Mouse (Mus musculus) stomach, embryonic 16.5 days (tissue): Measurements from ENCODE around the gene Ccdc92b. TPM values are rescaled to one million over a fixed set of nuclear protein-coding genes. Genes with fewer than 3 reads are reported as not detected.

Experiments
- ATAC-seq: fragments of 200-750 bp; cut with Nextera tagmentation; 2 replicates; pipeline ENCODE4 v1.8.0; 2017; ENCODE audit warnings: moderate number of reproducible peaks, moderate TSS enrichment; ENCODE audit not compliant: insufficient read depth, low FRiP score
- H3K27ac ChIP-seq: fragments of 300-500 bp; sonication (generic); 2 replicates; pipeline ENCODE4 v1.5.1; 2014; ENCODE audit warnings: low read length
- H3K27me3 ChIP-seq: fragments of 300-500 bp; sonication (generic); 2 replicates; pipeline ENCODE4 v1.6.1; 2014; ENCODE audit warnings: low read length, control low read depth, mixed read lengths; ENCODE audit not compliant: control insufficient read depth, insufficient read depth
- H3K36me3 ChIP-seq: fragments of 300-500 bp; sonication (generic); 2 replicates; pipeline ENCODE4 v1.6.1; 2014; ENCODE audit warnings: low read length; ENCODE audit not compliant: control insufficient read depth, insufficient read depth
- H3K4me1 ChIP-seq: fragments of 300-500 bp; sonication (generic); 2 replicates; pipeline ENCODE4 v1.6.1; 2014; ENCODE audit warnings: low read length, control low read depth, mixed read lengths; ENCODE audit not compliant: control insufficient read depth, insufficient read depth
- H3K4me2 ChIP-seq: fragments of 300-500 bp; sonication (generic); 2 replicates; pipeline ENCODE4 v1.6.1; 2014; ENCODE audit warnings: low read depth, low read length, mixed read lengths
- H3K4me3 ChIP-seq: fragments of 300-500 bp; sonication (generic); replicated peaks from 2 replicates; pipeline ENCODE4 v1.5.1; 2014; ENCODE audit warnings: mild to moderate bottlenecking, low read length
- H3K9ac ChIP-seq: fragments of 300-500 bp; sonication (generic); 2 replicates; pipeline ENCODE4 v1.6.1; 2014; ENCODE audit warnings: low read length
- H3K9me3 ChIP-seq: fragments of 300-500 bp; sonication (generic); replicated peaks from 2 replicates; pipeline ENCODE4 v1.6.1; 2016; ENCODE audit warnings: low read length, control low read depth; ENCODE audit not compliant: control insufficient read depth
- WGBS: fragments of 180-500 bp; shearing (Covaris S2); extraction: QIAGEN DNeasy Blood & Tissue Kit; methylation state at CpG from one replicate; pipeline ENCODE4 v1.1.7; 2014; 5-methylcytosine and 5-hydroxymethylcytosine counted together
- polyA plus RNA-seq: library from polyadenylated mRNA; unstranded; fragments of >200 nt; fragmentation: Nextera tagmentation; extraction: Ambion mirVana; gene quantifications from 2 replicates; pipeline ENCODE4 v1.2.1, GENCODE M21; 2015

Gene Ccdc92b
- polyA plus RNA-seq, 1 experiment from 2014 or later = 0.37 TPM

GRCm38 (mm10) chr11:74610068-74610467, 9.3 kb upstream of the Ccdc92b start:
- WGBS = 27% methylated on average over 5 of the region's 5 CpGs
- Histone ChIP-seq H3K4me2 (peak overlapping the region; percentile 61; the same call in 1 of the 2 replicates), H3K4me3 (no peak overlapping the region), H3K4me1 (peaks cover 7% of the 10 kb centered on the region; the same call in 1 of the 2 replicates), H3K9me3 (no peaks in the 10 kb centered on the region), H3K36me3 (no peaks in the 10 kb centered on the region), H3K27ac (no peak overlapping the region), H3K9ac (no peak overlapping the region), H3K27me3 (peaks cover 24% of the 10 kb centered on the region)
- no peak for ATAC-seq

GRCm38 (mm10) chr11:74610545-74611176, 8.7 kb upstream of the Ccdc92b start, which contains the start of gene Rap1gap2:
Gene Rap1gap2 (minus strand): TSS chr11:74610915.
- 2% methylated on average over 50 of the region's 50 CpGs for WGBS
- peaks cover 7% of the 10 kb centered on the region; the same call in 1 of the 2 replicates for H3K4me1 ChIP-seq
- no peaks in the 10 kb centered on the region for H3K36me3 ChIP-seq
- H3K9me3 ChIP-seq = no peaks in the 10 kb centered on the region
- no peak within 1 kb of the TSS for H3K27ac ChIP-seq
- no peak for ATAC-seq
- H3K4me2 ChIP-seq = peak within 1 kb of the TSS; percentile 61
- peaks cover 24% of the 10 kb centered on the region for H3K27me3 ChIP-seq
- peak within 1 kb of the TSS; percentile 38 for H3K4me3 ChIP-seq
- peak within 1 kb of the TSS; percentile 35; the same call in 1 of the 2 replicates for H3K9ac ChIP-seq

- Histone ChIP-seq H3K36me3 (no peaks in the 10 kb centered on the region), H3K4me1 (peaks cover 7% of the 10 kb centered on the region; the same call in 1 of the 2 replicates), H3K4me2 (no peak overlapping the region), H3K27me3 (peaks cover 27% of the 10 kb centered on the region), H3K27ac (no peak overlapping the region), H3K4me3 (no peak overlapping the region), H3K9me3 (no peaks in the 10 kb centered on the region), H3K9ac (no peak overlapping the region)
- ATAC-seq = no peak
- 10% methylated on average over 7 of the region's 7 CpGs for WGBS
Observed at GRCm38 (mm10) chr11:74611437-74611836, 8.0 kb upstream of the Ccdc92b start.

- H3K27me3 ChIP-seq = peaks cover 27% of the 10 kb centered on the region
- no peak overlapping the region for H3K4me3 ChIP-seq
- no peak for ATAC-seq
- no peak overlapping the region for H3K9ac ChIP-seq
- 55% methylated on average over 4 of the region's 4 CpGs for WGBS
- no peaks in the 10 kb centered on the region for H3K36me3 ChIP-seq
- peaks cover 7% of the 10 kb centered on the region; the same call in 1 of the 2 replicates for H3K4me1 ChIP-seq
- H3K27ac ChIP-seq = no peak overlapping the region
- no peak overlapping the region for H3K4me2 ChIP-seq
- no peaks in the 10 kb centered on the region for H3K9me3 ChIP-seq
Observed at GRCm38 (mm10) chr11:74613428-74613827, 6.0 kb upstream of the Ccdc92b start.

- 43% methylated on average over 5 of the region's 5 CpGs for WGBS
- H3K27me3 ChIP-seq = peaks cover 27% of the 10 kb centered on the region
- peaks cover 4% of the 10 kb centered on the region; the same call in 1 of the 2 replicates for H3K4me1 ChIP-seq
- no peaks in the 10 kb centered on the region for H3K36me3 ChIP-seq
- no peak overlapping the region for H3K4me3 ChIP-seq
- no peak for ATAC-seq
- H3K4me2 ChIP-seq = no peak overlapping the region
- no peak overlapping the region for H3K27ac ChIP-seq
- no peaks in the 10 kb centered on the region for H3K9me3 ChIP-seq
- no peak overlapping the region for H3K9ac ChIP-seq
Observed at GRCm38 (mm10) chr11:74615571-74615970, 3.8 kb upstream of the Ccdc92b start.

- no peak for ATAC-seq
- Histone ChIP-seq H3K4me3 (peak overlapping the region; percentile 34), H3K4me2 (peak overlapping the region; percentile 45), H3K27ac (no peak overlapping the region), H3K27me3 (peaks cover 20% of the 10 kb centered on the region), H3K9ac (no peak overlapping the region), H3K4me1 (no peaks in the 10 kb centered on the region), H3K36me3 (no peaks in the 10 kb centered on the region), H3K9me3 (no peaks in the 10 kb centered on the region)
- 2% methylated on average over 16 of the region's 16 CpGs for WGBS
Observed at GRCm38 (mm10) chr11:74619956-74620300, 523 bp downstream of the Ccdc92b start.

GRCm38 (mm10) chr11:74621974-74622669, 2.7 kb downstream of the Ccdc92b start:
- WGBS = 63% methylated on average over 8 of the region's 8 CpGs
- Histone ChIP-seq H3K27me3 (peaks cover 17% of the 10 kb centered on the region), H3K27ac (no peak overlapping the region), H3K9me3 (no peaks in the 10 kb centered on the region), H3K9ac (no peak overlapping the region), H3K36me3 (no peaks in the 10 kb centered on the region), H3K4me1 (no peaks in the 10 kb centered on the region), H3K4me3 (no peak overlapping the region), H3K4me2 (no peak overlapping the region)
- ATAC-seq = no peak

- WGBS = 66% methylated on average over 6 of the region's 6 CpGs
- no peak for ATAC-seq
Observed at GRCm38 (mm10) chr11:74623693-74624092, 4.3 kb downstream of the Ccdc92b start.

GRCm38 (mm10) chr11:74625333-74625732, 5.9 kb downstream of the Ccdc92b start:
- no peak for ATAC-seq

More at GRCm38 (mm10) chr11:74623693-74624092, 4.3 kb downstream of the Ccdc92b start:
- no peak overlapping the region for H3K4me2 ChIP-seq
- H3K9ac ChIP-seq = no peak overlapping the region
- no peaks in the 10 kb centered on the region for H3K9me3 ChIP-seq
- H3K27me3 ChIP-seq = peaks cover 17% of the 10 kb centered on the region
- H3K4me3 ChIP-seq = no peak overlapping the region
- no peaks in the 10 kb centered on the region for H3K36me3 ChIP-seq
- no peaks in the 10 kb centered on the region for H3K4me1 ChIP-seq
- no peak overlapping the region for H3K27ac ChIP-seq

More at GRCm38 (mm10) chr11:74625333-74625732, 5.9 kb downstream of the Ccdc92b start:
- Histone ChIP-seq H3K4me1 (no peaks in the 10 kb centered on the region), H3K9me3 (no peaks in the 10 kb centered on the region), H3K4me3 (no peak overlapping the region), H3K4me2 (no peak overlapping the region), H3K9ac (no peak overlapping the region), H3K27ac (no peak overlapping the region), H3K27me3 (peaks cover 8% of the 10 kb centered on the region), H3K36me3 (no peaks in the 10 kb centered on the region)
